ENCODE assay signal across 23 mouse cellular contexts in genomic region chr17:75272446-75272845, GRCm38 (mm10).
"Had no signal": no experiment of that assay in that cellular context is flagged by ENCODE, and none has a peak within 500 bp of the region (broad histone marks: within the 10 kb centered on the region; RNA-seq: fewer than 3 reads in every experiment).

No protein-coding gene starts in this region.

- DNase-seq: liver, postnatal 0 days; lung, adult 2 months; lung, postnatal 14 days; lung, postnatal 36 days; midbrain, embryonic 14.5 days; retina, postnatal 1 day; right cerebral cortex, postnatal 14 days; thymus, adult 2 months; thymus, postnatal 25 days; thymus, postnatal 4 days had no signal

- H3K4me1 ChIP-seq: liver, embryonic 15.5 days; midbrain, embryonic 12.5 days; neural tube, embryonic 13.5 days; neural tube, embryonic 15.5 days; stomach, embryonic 15.5 days had no signal

- H3K36me3 ChIP-seq: liver, embryonic 15.5 days; lung, embryonic 15.5 days; midbrain, embryonic 10.5 days; midbrain, embryonic 12.5 days; neural tube, embryonic 13.5 days; neural tube, embryonic 15.5 days; stomach, embryonic 15.5 days had no signal

- H3K4me3 ChIP-seq: liver, embryonic 15.5 days; lung, embryonic 15.5 days; midbrain, embryonic 10.5 days; midbrain, embryonic 12.5 days; myocyte; neural tube, embryonic 13.5 days; neural tube, embryonic 15.5 days; stomach, embryonic 15.5 days had no signal

- H3K4me2 ChIP-seq: liver, embryonic 15.5 days; lung, embryonic 15.5 days; midbrain, embryonic 12.5 days; neural tube, embryonic 13.5 days; neural tube, embryonic 15.5 days; stomach, embryonic 15.5 days had no signal

- H3K9ac ChIP-seq: liver, embryonic 15.5 days; liver, postnatal 0 days; lung, embryonic 15.5 days; midbrain, embryonic 12.5 days; neural tube, embryonic 13.5 days; neural tube, embryonic 15.5 days; stomach, embryonic 15.5 days had no signal

- H3K9me3 ChIP-seq: liver, embryonic 15.5 days; lung, embryonic 15.5 days; megakaryocyte, embryonic 14.5 days; midbrain, embryonic 10.5 days; midbrain, embryonic 12.5 days; neural tube, embryonic 13.5 days; neural tube, embryonic 15.5 days; stomach, embryonic 15.5 days had no signal

- ATAC-seq: liver, postnatal 0 days; lung, postnatal 0 days; midbrain, embryonic 16.5 days had no signal

- H3K27me3 ChIP-seq: liver, embryonic 15.5 days; lung, embryonic 15.5 days; megakaryocyte, embryonic 14.5 days; midbrain, embryonic 12.5 days; neural tube, embryonic 13.5 days; neural tube, embryonic 15.5 days; stomach, embryonic 15.5 days had no signal

- H3K27ac ChIP-seq: liver, embryonic 15.5 days; lung, embryonic 15.5 days; macrophage; midbrain, embryonic 10.5 days; midbrain, embryonic 12.5 days; neural tube, embryonic 13.5 days; neural tube, embryonic 15.5 days; stomach, embryonic 15.5 days; stomach, postnatal 0 days had no signal
